Mouse (Mus musculus): ENCODE results near the gene Cog1.

- TF ChIP-seq CTCF (IDR thresholded peaks at IDR 0.05; ENCODE audit: low read depth, low read length) (no peak), POLR2A (IDR thresholded peaks at IDR 0.05; ENCODE audit: insufficient read depth, low read length) (no peak), EP300 (IDR thresholded peaks at IDR 0.05; ENCODE audit: insufficient read depth, low read depth, low read length) (no peak)
Observed at GRCm38 (mm10) chr11:113648690-113649352, at the start of gene Cog1.

Data from ES-Bruce4 (cell line).